8 mouse cellular contexts compared by ENCODE assay signal in genomic region chr5:52470991-52471801, GRCm38 (mm10). TPM values are rescaled to one million over a fixed set of nuclear protein-coding genes. Genes with fewer than 3 reads are reported as not detected.
A peak's percentile ranks its signal among the peaks of the same experiment; 100 is the strongest.
DNase-seq lines count a peak whose midpoint lies in the region; ATAC-seq and TF ChIP-seq lines count a peak whose summit lies in the region.

Gene Ccdc149 (minus strand): TSS chr5:52471521.

- H3K9me3 ChIP-seq in hindbrain, embryonic 14.5 days (ENCODE audit: control insufficient read depth, low read length), result no peaks in the 10 kb centered on the region
- H3K9me3 ChIP-seq in lung, embryonic 16.5 days (ENCODE audit: control insufficient read depth, low read length), result no peaks in the 10 kb centered on the region

- peak within 1 kb of the TSS; percentile 75 for H3K4me2 ChIP-seq in hindbrain, embryonic 14.5 days (replicated peaks)
- peak within 1 kb of the TSS; percentile 87 for H3K4me2 ChIP-seq in lung, embryonic 16.5 days (ENCODE audit: low read depth, low read length)

- H3K4me1 ChIP-seq in hindbrain, embryonic 14.5 days (replicated peaks; ENCODE audit: control insufficient read depth, insufficient read depth, low read length), result 0 out of 2 replicates have a peak, but pooled peaks cover 2% of the 10 kb centered on the region
- peaks cover 7% of the 10 kb centered on the region for H3K4me1 ChIP-seq in lung, embryonic 16.5 days (replicated peaks; ENCODE audit: control insufficient read depth, insufficient read depth, low read length)

- H3K9ac ChIP-seq in hindbrain, embryonic 14.5 days, result peak within 1 kb of the TSS; percentile 90
- H3K9ac ChIP-seq in lung, embryonic 16.5 days (ENCODE audit: low read length), result peak within 1 kb of the TSS; percentile 87

- peak within 1 kb of the TSS; percentile 89 for H3K4me3 ChIP-seq in gastrocnemius, adult 2 months
- H3K4me3 ChIP-seq in hindbrain, embryonic 14.5 days (replicated peaks; ENCODE audit: low read length), result peak within 1 kb of the TSS; percentile 84
- peak within 1 kb of the TSS; percentile 71 for H3K4me3 ChIP-seq in lung, embryonic 16.5 days (ENCODE audit: low read length)

- no peaks in the 10 kb centered on the region for H3K36me3 ChIP-seq in hindbrain, embryonic 14.5 days (replicated peaks; ENCODE audit: control insufficient read depth, insufficient read depth)
- no peaks in the 10 kb centered on the region for H3K36me3 ChIP-seq in lung, embryonic 16.5 days (ENCODE audit: control insufficient read depth, insufficient read depth, low read length)

- no peaks in the 10 kb centered on the region for H3K27me3 ChIP-seq in hindbrain, embryonic 14.5 days (ENCODE audit: control insufficient read depth, insufficient read depth, low read length)
- no peaks in the 10 kb centered on the region; the same call in 1 of the 2 replicates for H3K27me3 ChIP-seq in lung, embryonic 16.5 days (ENCODE audit: control insufficient read depth, insufficient read depth, low read depth, low read length)

- DNase-seq in adrenal gland, adult 18-20 months (ENCODE audit: low spot score in 2 of 2), result peak; percentile 53 to 56
- peak; percentile 65 to 73 for DNase-seq in cerebellum, postnatal 4 days (ENCODE audit: low spot score in 2 of 2)
- peak; percentile 61 for DNase-seq in gastrocnemius, adult 2 months
- DNase-seq in hindbrain, embryonic 14.5 days (ENCODE audit: low spot score), result peak; percentile 73
- peak; percentile 64 to 76 for DNase-seq in layer of hippocampus, postnatal 25 days (ENCODE audit: extremely low spot score in 1 of 2, low spot score in 1 of 2)
- DNase-seq in retina, embryonic 14.5 days (ENCODE audit: low spot score), result peak; percentile 74
- peak; percentile 56 to 65 for DNase-seq in urinary bladder, postnatal 4 days (ENCODE audit: low spot score in 2 of 2)

- peak; percentile 96 for ATAC-seq in hindbrain, embryonic 14.5 days (ENCODE audit: low FRiP score)
- ATAC-seq in lung, embryonic 16.5 days (ENCODE audit: low read depth), result peak; percentile 94

- no peak for TF ChIP-seq CTCF in gastrocnemius, adult 2 months (IDR thresholded peaks at IDR 0.05)

- peak within 1 kb of the TSS; percentile 82 for H3K27ac ChIP-seq in gastrocnemius, adult 2 months
- H3K27ac ChIP-seq in hindbrain, embryonic 14.5 days, result peak within 1 kb of the TSS; percentile 91
- peak within 1 kb of the TSS; percentile 78 for H3K27ac ChIP-seq in lung, embryonic 16.5 days (ENCODE audit: low read length)

- intact Hi-C loops in gastrocnemius, adult 2 months (cut with DNase I), result no loop called here

- WGBS in hindbrain, embryonic 14.5 days, result under 1% methylated on average over 48 of the region's 65 CpGs
- 1% methylated on average over 41 of the region's 65 CpGs for WGBS in lung, embryonic 16.5 days

RNA-seq across cellular contexts. Expression of gene Ccdc149, which starts in this region (rescaled TPM):
- 1 to 10 TPM; 6.2 to 6.8 TPM for total RNA-seq in adrenal gland, adult 18-20 months (2021)
- total RNA-seq in gastrocnemius, adult 2 months (2021), result 1 to 10 TPM; 1.2 to 1.6 TPM
- polyA plus RNA-seq in hindbrain, embryonic 14.5 days (2014; fragmentation: Nextera tagmentation; extraction: Ambion mirVana), result 14.6 and 14.7 TPM in 2 replicates
- total RNA-seq in layer of hippocampus, postnatal 25 days (2021), result 10 to 100 TPM; 62.1 to 64.5 TPM
- 2.7 and 3.7 TPM in 2 replicates for polyA plus RNA-seq in lung, embryonic 16.5 days (2015; fragmentation: Nextera tagmentation; extraction: Ambion mirVana)

Comparison
In these comparisons a context has a peak if more than half of its experiments do, and no peak if none do; other contexts are left out.
1. Peak in every context shown above with its lines: DNase-seq, ATAC-seq, H3K4me3 ChIP-seq and H3K27ac ChIP-seq.
2. RNA of gene Ccdc149 (total RNA-seq): 62.1 to 64.5 TPM in layer of hippocampus, postnatal 25 days; 6.2 to 6.8 TPM in adrenal gland, adult 18-20 months and 1.2 to 1.6 TPM in gastrocnemius, adult 2 months; every median in the first group is over 4 times any median in the second.